Mouse (Mus musculus) olfactory bulb, adult 2 months (tissue): ENCODE results near the gene Sirt1.

ENCODE experiments used
- CTCF ChIP-seq: fragments of 200-500 bp; IDR thresholded peaks from 2 replicates; pipeline ENCODE4 v1.5.1; 2012; ENCODE audit warnings: low read depth, mild to moderate bottlenecking, low read length, moderate library complexity; ENCODE audit not compliant: insufficient read depth
- POLR2A ChIP-seq: fragments of 200-500 bp; IDR thresholded peaks from 2 replicates; pipeline ENCODE4 v1.6.1; 2012; ENCODE audit warnings: mild to moderate bottlenecking, low read depth, low read length, moderate library complexity; ENCODE audit not compliant: insufficient read depth

GRCm38 (mm10) chr10:63337951-63338836, 43.3 kb downstream of the Sirt1 start:
- TF ChIP-seq POLR2A (no peak; the same call in 1 of the 2 replicates), CTCF (no peak)
